Mouse (Mus musculus) bone marrow macrophage, adult 2 months (primary cell): Measurements from ENCODE around the gene Polk. TPM values are rescaled to one million over a fixed set of nuclear protein-coding genes. Genes with fewer than 3 reads are reported as not detected.

Source experiments
- H3K27ac ChIP-seq: 2 replicates; pipeline ENCODE4 v1.5.1; 2012; ENCODE audit warnings: low read depth, low read length; ENCODE audit not compliant: insufficient read depth
- H3K4me1 ChIP-seq: 2 replicates; pipeline ENCODE4 v1.6.1; 2012; ENCODE audit warnings: low read length; ENCODE audit not compliant: control insufficient read depth, insufficient read depth
- H3K4me3 ChIP-seq: 2 replicates; pipeline ENCODE4 v1.5.1; 2012; ENCODE audit warnings: mild to moderate bottlenecking, low read length, moderate library complexity; ENCODE audit not compliant: insufficient read depth
- CTCF ChIP-seq: IDR thresholded peaks from 2 replicates; pipeline ENCODE4 v1.5.1; 2012; ENCODE audit warnings: low read depth, mild to moderate bottlenecking, low read length, moderate library complexity
- POLR2A ChIP-seq: IDR thresholded peaks from 2 replicates; pipeline ENCODE4 v1.6.1; 2012; ENCODE audit warnings: mild to moderate bottlenecking, low read depth, low read length, borderline replicate concordance
- polyA plus RNA-seq: library from polyadenylated mRNA; stranded (reverse); fragments of >200 nt; gene quantifications from 2 replicates; pipeline ENCODE4 v1.2.4, GENCODE M21; 2012; ENCODE audit not compliant: missing spikeins, insufficient read depth, insufficient read length

Polk gene
- polyA plus RNA-seq, 1 experiment, result 13.2 TPM

DNA sequence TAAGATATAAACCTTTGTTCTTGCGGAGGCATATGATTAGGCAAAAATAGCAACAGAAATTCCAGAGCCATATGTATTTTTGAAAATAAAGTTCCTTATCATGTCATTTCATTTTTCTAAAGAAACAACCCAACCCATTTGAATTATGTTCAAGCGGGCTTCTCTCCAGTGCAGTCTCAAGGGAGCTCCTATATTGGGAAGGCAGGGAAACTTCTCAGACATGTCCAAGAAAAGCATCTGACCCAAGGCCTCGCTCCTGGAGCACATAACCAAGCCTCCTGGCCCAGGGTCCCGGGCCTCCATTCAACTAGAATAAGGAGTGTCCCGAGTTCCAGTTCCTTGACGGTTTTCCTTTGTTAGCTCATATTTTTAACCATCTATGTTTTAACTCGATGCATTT, 91.5 kb downstream of the Polk start:
- TF ChIP-seq CTCF (no peak), POLR2A (no peak)
- no peak overlapping the region for H3K27ac ChIP-seq
- peaks cover 2% of the 10 kb centered on the region; the same call in 1 of the 2 replicates for H3K4me1 ChIP-seq
- H3K4me3 ChIP-seq, result no peak overlapping the region

DNA sequence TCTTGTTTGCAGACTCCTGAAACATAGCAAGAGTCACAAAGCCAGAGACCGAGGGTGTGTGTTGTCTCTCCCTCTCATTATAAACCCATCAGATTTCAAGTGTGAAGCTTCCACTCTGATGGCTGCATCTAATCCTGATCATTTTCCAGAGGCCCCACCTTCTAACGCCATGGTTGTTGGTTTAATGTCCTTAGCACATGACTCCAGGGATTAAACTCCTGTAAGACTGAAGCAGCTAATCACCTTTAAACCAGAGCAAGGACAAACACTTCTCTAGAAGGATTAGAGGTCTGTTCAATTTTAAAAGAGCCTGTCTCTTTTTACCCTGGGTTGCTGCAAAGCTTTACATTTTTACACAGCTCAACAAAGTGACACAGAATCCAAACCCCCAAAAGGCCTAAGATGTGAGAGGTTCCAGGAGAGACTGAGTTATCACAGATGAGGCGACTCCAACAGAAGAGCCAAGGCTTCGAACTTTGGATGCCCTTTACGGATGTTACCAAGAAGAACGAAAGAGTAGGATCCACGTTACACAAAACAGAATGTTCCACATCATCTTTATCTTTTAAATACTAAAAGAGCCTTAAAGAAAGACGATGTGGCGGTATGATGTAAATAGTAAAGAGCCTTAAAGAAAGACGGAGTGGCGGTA, 92.0 kb downstream of the Polk start:
- TF ChIP-seq POLR2A (no peak), CTCF (no peak)
- H3K27ac ChIP-seq, result no peak overlapping the region

GRCm38 (mm10) chr13:96440436-96440835, 101.9 kb downstream of the Polk start:
- no peak for TF ChIP-seq POLR2A
- no peak for TF ChIP-seq CTCF
- no peak overlapping the region for H3K4me3 ChIP-seq
- no peak overlapping the region for H3K27ac ChIP-seq
- peaks cover 14% of the 10 kb centered on the region for H3K4me1 ChIP-seq

More for the DNA sequence above, 92.0 kb downstream of the Polk start:
- Histone ChIP-seq H3K4me1 (no peaks in the 10 kb centered on the region), H3K4me3 (no peak overlapping the region)

DNA sequence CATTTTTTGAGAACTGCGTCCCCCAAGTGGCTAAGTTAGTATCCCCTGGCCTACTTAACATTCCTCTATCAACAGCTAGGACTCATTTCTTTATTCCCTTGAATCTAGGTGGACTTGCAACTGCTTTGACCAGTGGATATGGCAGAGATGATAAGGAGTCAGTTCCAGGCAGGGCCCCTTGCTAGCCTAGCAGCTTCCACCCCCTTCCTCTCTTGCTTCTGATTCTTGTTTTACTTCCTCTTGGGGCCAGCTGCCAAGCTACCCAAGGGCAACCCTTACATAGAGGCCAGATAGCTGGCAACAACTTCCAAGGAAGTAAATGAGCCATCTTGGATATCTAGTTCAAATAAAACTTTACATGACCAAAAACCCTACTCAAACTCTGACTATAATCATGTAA, 105.5 kb downstream of the Polk start:
- H3K4me1 ChIP-seq, result peaks cover 32% of the 10 kb centered on the region

DNA sequence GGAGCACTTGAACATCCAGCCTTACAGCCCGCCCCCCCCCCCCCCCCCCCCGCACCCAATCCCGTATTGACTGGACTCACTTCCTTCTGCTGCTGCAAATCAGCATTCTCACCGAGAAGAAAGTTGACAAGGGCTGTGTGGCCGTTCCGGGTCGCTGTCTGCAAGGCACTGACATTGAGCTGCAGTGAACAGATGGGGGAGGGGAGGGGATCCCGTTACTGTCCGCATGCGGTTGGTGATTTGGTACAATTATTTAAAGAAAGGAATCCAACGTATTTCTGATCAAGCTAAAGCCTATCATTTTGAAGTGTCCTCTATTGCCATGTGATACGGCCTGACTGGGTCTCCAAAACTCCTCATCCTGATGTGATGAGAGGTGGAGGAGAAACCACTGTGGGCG, 106.6 kb downstream of the Polk start:
- TF ChIP-seq POLR2A (no peak), CTCF (no peak)
- no peak overlapping the region for H3K27ac ChIP-seq
- H3K4me3 ChIP-seq, result no peak overlapping the region
- peaks cover 32% of the 10 kb centered on the region for H3K4me1 ChIP-seq

More for the DNA sequence above, 105.5 kb downstream of the Polk start:
- no peak for TF ChIP-seq POLR2A
- TF ChIP-seq CTCF, result no peak
- Histone ChIP-seq H3K27ac (peak overlapping the region; percentile 25), H3K4me3 (no peak overlapping the region)

GRCm38 (mm10) chr13:96434899-96435331, 107.5 kb downstream of the Polk start:
- no peak for TF ChIP-seq CTCF
- TF ChIP-seq POLR2A, result no peak

DNA sequence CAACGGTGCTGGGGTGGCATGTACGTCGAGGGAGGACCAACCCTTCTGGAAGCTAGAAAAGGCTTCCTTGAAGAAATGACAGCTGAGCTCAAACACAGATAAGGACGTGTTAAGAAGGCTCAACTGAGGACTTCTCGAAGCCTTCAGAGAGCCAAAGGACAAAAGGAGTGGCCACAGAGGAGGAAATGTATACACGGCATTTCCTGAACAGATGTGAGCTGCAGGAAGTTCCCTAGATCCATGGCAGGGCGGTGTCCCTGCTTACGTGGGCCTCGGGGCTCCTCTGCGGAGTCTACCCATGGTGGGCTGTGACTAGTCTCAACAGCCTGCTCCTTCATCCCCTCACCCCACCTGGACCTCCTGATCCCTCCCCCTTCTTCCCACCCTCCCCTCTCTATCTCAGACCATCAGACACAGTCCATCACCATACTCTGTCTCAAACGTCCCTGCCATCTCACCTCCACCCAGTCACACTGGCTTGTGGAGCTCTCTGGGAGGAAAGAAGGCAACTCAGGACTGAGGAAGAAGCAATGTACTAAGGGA, 108.7 kb downstream of the Polk start:
- TF ChIP-seq POLR2A, result no peak
- no peak for TF ChIP-seq CTCF
- no peak overlapping the region for H3K4me3 ChIP-seq
- H3K27ac ChIP-seq, result no peak overlapping the region
- H3K4me1 ChIP-seq, result peaks cover 32% of the 10 kb centered on the region

More at GRCm38 (mm10) chr13:96434899-96435331, 107.5 kb downstream of the Polk start:
- Histone ChIP-seq H3K4me3 (no peak overlapping the region), H3K4me1 (peaks cover 32% of the 10 kb centered on the region), H3K27ac (no peak overlapping the region)

- no peak for TF ChIP-seq CTCF
- no peak for TF ChIP-seq POLR2A
- Histone ChIP-seq H3K27ac (no peak overlapping the region), H3K4me1 (peaks cover 32% of the 10 kb centered on the region), H3K4me3 (no peak overlapping the region)
These were observed 109.3 kb downstream of the Polk start for GRCm38 (mm10) chr13:96433041-96433440.

DNA sequence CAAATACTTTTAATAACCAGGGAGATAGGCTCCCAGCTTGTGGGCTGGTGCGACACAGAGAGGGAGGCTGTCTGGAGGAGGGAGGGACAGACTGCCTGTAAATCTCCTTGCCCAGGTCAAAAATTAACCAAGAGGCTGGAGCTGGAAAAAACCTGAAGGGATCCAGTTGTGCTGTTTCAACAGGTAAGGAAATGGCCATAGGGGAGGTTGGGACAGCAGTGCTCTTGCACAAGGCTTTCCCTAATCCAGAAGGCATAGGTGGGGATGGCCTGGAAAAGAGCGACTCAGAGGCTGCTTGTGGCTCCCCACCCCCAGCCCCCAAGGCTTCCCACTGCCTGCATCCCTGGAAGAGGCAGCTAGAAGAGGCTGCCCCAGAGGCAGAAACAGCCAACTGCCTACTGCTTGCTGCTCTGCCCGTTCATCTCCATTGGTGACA, 110.0 kb downstream of the Polk start:
- H3K4me3 ChIP-seq, result no peak overlapping the region
- peaks cover 30% of the 10 kb centered on the region for H3K4me1 ChIP-seq
- TF ChIP-seq POLR2A (no peak), CTCF (no peak)
- H3K27ac ChIP-seq, result no peak overlapping the region

DNA sequence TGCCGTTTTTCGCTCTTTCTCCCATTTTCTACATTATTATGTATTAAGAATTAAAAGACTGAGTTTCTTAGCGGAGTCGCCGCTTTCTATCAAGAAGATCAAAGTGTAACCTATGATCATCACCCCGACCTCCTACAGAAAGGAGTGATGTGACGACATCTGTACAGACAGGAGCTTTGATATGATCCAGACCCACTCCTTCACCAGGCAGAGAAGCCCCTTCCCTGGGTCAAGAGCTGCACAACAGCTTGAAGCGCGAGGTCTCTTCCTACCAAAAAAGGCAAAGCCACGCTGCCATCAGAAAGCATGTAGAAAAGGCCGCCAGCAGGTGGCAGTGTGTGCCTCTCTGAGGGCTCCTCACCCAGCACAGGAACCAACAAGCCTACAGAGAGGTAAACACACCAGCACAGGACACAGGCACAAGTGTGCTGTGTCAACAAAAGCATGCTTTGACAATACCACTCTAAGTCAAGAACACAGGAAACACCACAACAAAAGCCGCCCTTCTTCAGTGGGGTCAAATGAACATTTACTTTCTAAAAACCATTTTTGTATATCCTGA, 110.7 kb downstream of the Polk start:
- TF ChIP-seq POLR2A (no peak), CTCF (peak; percentile 78)
- Histone ChIP-seq H3K4me1 (peaks cover 27% of the 10 kb centered on the region), H3K27ac (no peak overlapping the region), H3K4me3 (no peak overlapping the region)

Other genes starting within 250 kb of the Polk start
- gene Poc5, start 154.3 kb downstream of the Polk start, polyA plus RNA-seq, result 10.6 and 16.8 TPM in 2 replicates
- not detected in 2 replicates for gene Ankdd1b, start 71.4 kb downstream of the Polk start, polyA plus RNA-seq
- not detected in 2 replicates for gene Gm17622, start 51.8 kb downstream of the Polk start, polyA plus RNA-seq
- 53.0 and 63.0 TPM in 2 replicates for gene Col4a3bp, start within 50 bp of the Polk start, polyA plus RNA-seq
- gene Hmgcr, start 128.4 kb upstream of the Polk start, polyA plus RNA-seq, result 19.5 and 26.5 TPM in 2 replicates
- not detected in 2 replicates for gene Ankrd31, start 205.7 kb upstream of the Polk start, polyA plus RNA-seq